Comparison of ENCODE assay signal across 23 mouse cellular contexts in the genomic region with DNA sequence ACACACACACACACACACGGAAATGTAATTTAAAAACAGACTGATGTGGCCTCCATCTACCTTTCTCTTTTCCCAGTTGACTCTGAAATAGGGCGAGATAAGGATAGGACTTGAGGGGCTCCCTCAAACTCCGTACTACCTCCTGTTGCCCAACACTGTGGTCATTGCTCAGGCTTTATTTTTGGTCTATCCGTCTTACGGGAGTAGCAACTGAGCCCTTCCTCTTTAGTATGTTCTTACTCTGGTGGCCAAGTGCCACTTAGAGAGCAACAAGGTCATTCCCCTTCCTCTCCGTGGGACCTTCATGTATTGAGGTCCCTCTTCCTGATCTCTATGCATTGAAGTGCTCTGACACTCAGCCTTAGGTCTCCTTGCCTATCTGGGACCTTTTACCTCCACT. TPM values are rescaled to one million over a fixed set of nuclear protein-coding genes. Genes with fewer than 3 reads are reported as not detected.
DNase-seq lines count a peak whose midpoint lies in the region; ATAC-seq and TF ChIP-seq lines count a peak whose summit lies in the region.
"Had no signal": no experiment of that assay in that cellular context is flagged by ENCODE, and none has a peak within 500 bp of the region (broad histone marks: within the 10 kb centered on the region; RNA-seq: fewer than 3 reads in every experiment).

No protein-coding gene starts in this region.

- no peak overlapping the region for H3K4me2 ChIP-seq in hindbrain, embryonic 12.5 days (replicated peaks)
- H3K4me2 ChIP-seq in hindbrain, embryonic 13.5 days, result no peak overlapping the region
- 0 out of 2 replicates have a peak overlapping the region, but pooled peaks have one; percentile 26 for H3K4me2 ChIP-seq in liver, postnatal 0 days (ENCODE audit: low read depth, low read length)
- H3K4me2 ChIP-seq in liver, embryonic 11.5 days, result no peak overlapping the region
- H3K4me2 ChIP-seq: heart, embryonic 13.5 days; limb, embryonic 12.5 days; lung, embryonic 15.5 days; midbrain, embryonic 15.5 days had no signal

- TF ChIP-seq EP300 in liver, postnatal 0 days (IDR thresholded peaks at IDR 0.05; ENCODE audit: low read depth), result no peak

- no peak for TF ChIP-seq CTCF in liver, postnatal 0 days (IDR thresholded peaks at IDR 0.05; ENCODE audit: low read depth)

- 88% methylated on average over 6 of the region's 6 CpGs for WGBS in hindbrain, embryonic 12.5 days
- WGBS in hindbrain, embryonic 13.5 days, result 88% methylated on average over 6 of the region's 6 CpGs
- 51% methylated on average over 6 of the region's 6 CpGs for WGBS in liver, postnatal 0 days (ENCODE audit: insufficient replicate concordance)
- WGBS in liver, embryonic 11.5 days, result 66% methylated on average over 6 of the region's 6 CpGs

- H3K27ac ChIP-seq in hindbrain, embryonic 12.5 days, result 0 out of 2 replicates have a peak overlapping the region, but pooled peaks have one; percentile 17
- no peak overlapping the region for H3K27ac ChIP-seq in hindbrain, embryonic 13.5 days
- H3K27ac ChIP-seq in liver, postnatal 0 days (ENCODE audit: low read depth), result peak overlapping the region; percentile 66
- H3K27ac ChIP-seq in liver, embryonic 11.5 days (ENCODE audit: low read depth, low read length), result no peak overlapping the region
- H3K27ac ChIP-seq: heart, embryonic 13.5 days; left cerebral cortex, adult 2 months; limb, embryonic 12.5 days; midbrain, embryonic 15.5 days had no signal

- H3K27me3 ChIP-seq in hindbrain, embryonic 12.5 days, result no peaks in the 10 kb centered on the region
- no peaks in the 10 kb centered on the region for H3K27me3 ChIP-seq in hindbrain, embryonic 13.5 days
- H3K27me3 ChIP-seq in liver, postnatal 0 days (ENCODE audit: insufficient read depth, low read length), result no peaks in the 10 kb centered on the region
- no peaks in the 10 kb centered on the region for H3K27me3 ChIP-seq in liver, embryonic 11.5 days (replicated peaks; ENCODE audit: control insufficient read depth, insufficient read depth, low read length)
- H3K27me3 ChIP-seq: heart, embryonic 13.5 days; limb, embryonic 12.5 days; lung, embryonic 15.5 days; midbrain, embryonic 15.5 days had no signal

- intact Hi-C loops in gastrocnemius, postnatal 36 days (cut with DNase I), result no loop called here

- H3K4me3 ChIP-seq in hindbrain, embryonic 12.5 days, result no peak overlapping the region
- no peak overlapping the region for H3K4me3 ChIP-seq in hindbrain, embryonic 13.5 days
- no peak overlapping the region for H3K4me3 ChIP-seq in liver, postnatal 0 days (ENCODE audit: low read depth, low read length)
- no peak overlapping the region for H3K4me3 ChIP-seq in liver, embryonic 11.5 days (ENCODE audit: low read depth, low read length)
- H3K4me3 ChIP-seq: heart, embryonic 13.5 days; left cerebral cortex, adult 2 months; limb, embryonic 12.5 days; lung, embryonic 15.5 days; midbrain, embryonic 15.5 days had no signal

- ATAC-seq in hindbrain, embryonic 12.5 days (ENCODE audit: low FRiP score), result no peak
- ATAC-seq in hindbrain, embryonic 13.5 days (ENCODE audit: low FRiP score), result no peak
- ATAC-seq in liver, postnatal 0 days, result no peak
- no peak for ATAC-seq in liver, embryonic 11.5 days (replicated peaks; ENCODE audit: low FRiP score)
- peak; percentile 81 for ATAC-seq in granulocyte monocyte progenitor cell, adult 5-6 weeks (replicated peaks; ENCODE audit: poor library complexity, severe bottlenecking)
- ATAC-seq: midbrain, embryonic 15.5 days had no signal

- DNase-seq in liver, postnatal 0 days, result no peak
- DNase-seq in liver, embryonic 11.5 days (ENCODE audit: low spot score), result no peak
- peak; percentile 22 for DNase-seq in adipocyte (ENCODE audit: low spot score)
- no peak for DNase-seq in gastrocnemius, postnatal 36 days
- DNase-seq: adrenal gland, postnatal 25 days; cerebellum, adult 9-11 months; gastrocnemius, postnatal 25 days; kidney, adult 9 months; kidney, postnatal 4 days; spleen, adult 18-20 months; thymus, adult 2 months had no signal

- H3K9me3 ChIP-seq in hindbrain, embryonic 12.5 days (replicated peaks), result no peaks in the 10 kb centered on the region
- no peaks in the 10 kb centered on the region for H3K9me3 ChIP-seq in hindbrain, embryonic 13.5 days
- no peaks in the 10 kb centered on the region for H3K9me3 ChIP-seq in liver, postnatal 0 days (ENCODE audit: low read length)
- no peaks in the 10 kb centered on the region for H3K9me3 ChIP-seq in liver, embryonic 11.5 days (ENCODE audit: control insufficient read depth, low read length)
- H3K9me3 ChIP-seq: heart, embryonic 13.5 days; limb, embryonic 12.5 days; lung, embryonic 15.5 days; midbrain, embryonic 15.5 days had no signal

- 0 out of 2 replicates have a peak, but pooled peaks cover 4% of the 10 kb centered on the region for H3K4me1 ChIP-seq in hindbrain, embryonic 12.5 days
- H3K4me1 ChIP-seq in hindbrain, embryonic 13.5 days (replicated peaks), result 0 out of 2 replicates have a peak, but pooled peaks cover 14% of the 10 kb centered on the region
- peaks cover 22% of the 10 kb centered on the region for H3K4me1 ChIP-seq in liver, postnatal 0 days (ENCODE audit: insufficient read depth)
- peaks cover 5% of the 10 kb centered on the region for H3K4me1 ChIP-seq in liver, embryonic 11.5 days (replicated peaks; ENCODE audit: control insufficient read depth, insufficient read depth, low read length)
- H3K4me1 ChIP-seq: limb, embryonic 12.5 days; midbrain, embryonic 15.5 days had no signal

- H3K9ac ChIP-seq in hindbrain, embryonic 12.5 days, result no peak overlapping the region
- no peak overlapping the region for H3K9ac ChIP-seq in hindbrain, embryonic 13.5 days
- H3K9ac ChIP-seq in liver, postnatal 0 days (replicated peaks), result no peak overlapping the region
- no peak overlapping the region for H3K9ac ChIP-seq in liver, embryonic 11.5 days (ENCODE audit: low read depth, low read length)
- H3K9ac ChIP-seq: heart, embryonic 13.5 days; limb, embryonic 12.5 days; lung, embryonic 15.5 days; midbrain, embryonic 15.5 days had no signal

- H3K36me3 ChIP-seq in hindbrain, embryonic 12.5 days, result peaks cover 24% of the 10 kb centered on the region
- H3K36me3 ChIP-seq in hindbrain, embryonic 13.5 days, result peaks cover 26% of the 10 kb centered on the region
- H3K36me3 ChIP-seq in liver, postnatal 0 days (replicated peaks; ENCODE audit: insufficient read depth, low read length), result no peaks in the 10 kb centered on the region
- H3K36me3 ChIP-seq in liver, embryonic 11.5 days (ENCODE audit: control insufficient read depth, insufficient read depth, low read length), result no peaks in the 10 kb centered on the region
- H3K36me3 ChIP-seq: lung, embryonic 15.5 days had no signal

RNA-seq across cellular contexts. Expression of gene Pgd, which starts 7.1 kb away (rescaled TPM):
- polyA plus RNA-seq in hindbrain, embryonic 12.5 days (2016; fragmentation: Nextera tagmentation; extraction: Ambion mirVana), result 116 and 123 TPM in 2 replicates
- 111 and 114 TPM in 2 replicates for polyA plus RNA-seq in hindbrain, embryonic 13.5 days (2015; fragmentation: Nextera tagmentation; extraction: Ambion mirVana)
- 43.4 and 49.9 TPM in 2 replicates for polyA plus RNA-seq in liver, postnatal 0 days (2015; fragmentation: Nextera tagmentation; extraction: Ambion mirVana)
- 49.9 and 57.3 TPM in 2 replicates for polyA plus RNA-seq in liver, embryonic 11.5 days (2014; fragmentation: Nextera tagmentation; extraction: Ambion mirVana)
- 220 and 237 TPM in 2 replicates for total RNA-seq in granulocyte monocyte progenitor cell, adult 5-6 weeks (2014; fragmentation: Nextera tagmentation)
- 140 and 162 TPM in 2 replicates for total RNA-seq in granulocyte monocyte progenitor cell, adult 5-6 weeks (2017)
- total RNA-seq in gastrocnemius, postnatal 36 days (2021), result 10 to 100 TPM; 14.6 to 14.8 TPM

RNA-seq across cellular contexts. Expression of gene Cenps, which starts 36.2 kb away (rescaled TPM):
- polyA plus RNA-seq in hindbrain, embryonic 12.5 days (2016; fragmentation: Nextera tagmentation; extraction: Ambion mirVana), result 32.4 and 32.9 TPM in 2 replicates
- 22.1 and 24.3 TPM in 2 replicates for polyA plus RNA-seq in hindbrain, embryonic 13.5 days (2015; fragmentation: Nextera tagmentation; extraction: Ambion mirVana)
- 8.4 and 8.7 TPM in 2 replicates for polyA plus RNA-seq in liver, postnatal 0 days (2015; fragmentation: Nextera tagmentation; extraction: Ambion mirVana)
- 37.0 and 37.1 TPM in 2 replicates for polyA plus RNA-seq in liver, embryonic 11.5 days (2014; fragmentation: Nextera tagmentation; extraction: Ambion mirVana)
- 29.2 and 36.6 TPM in 2 replicates for total RNA-seq in granulocyte monocyte progenitor cell, adult 5-6 weeks (2014; fragmentation: Nextera tagmentation)
- total RNA-seq in granulocyte monocyte progenitor cell, adult 5-6 weeks (2017), result 19.4 and 25.6 TPM in 2 replicates
- total RNA-seq in gastrocnemius, postnatal 36 days (2021), result 1 to 10 TPM; 5.0 to 6.1 TPM

RNA-seq across cellular contexts. Expression of gene Cort, which starts 47.1 kb away (rescaled TPM):
- polyA plus RNA-seq in hindbrain, embryonic 12.5 days (2016; fragmentation: Nextera tagmentation; extraction: Ambion mirVana), result 0.34 and 0.36 TPM in 2 replicates
- polyA plus RNA-seq in hindbrain, embryonic 13.5 days (2015; fragmentation: Nextera tagmentation; extraction: Ambion mirVana), result 0.35 and 0.41 TPM in 2 replicates
- polyA plus RNA-seq in liver, postnatal 0 days (2015; fragmentation: Nextera tagmentation; extraction: Ambion mirVana), result not detected in 2 replicates
- 0.26 and 0.38 TPM in 2 replicates for polyA plus RNA-seq in liver, embryonic 11.5 days (2014; fragmentation: Nextera tagmentation; extraction: Ambion mirVana)
- 0.92 TPM in 1 of 2 replicates, not detected in the other for total RNA-seq in granulocyte monocyte progenitor cell, adult 5-6 weeks (2014; fragmentation: Nextera tagmentation)
- not detected in 2 replicates for total RNA-seq in granulocyte monocyte progenitor cell, adult 5-6 weeks (2017)
- total RNA-seq in gastrocnemius, postnatal 36 days (2021), result not detected
- total RNA-seq: hematopoietic stem cell, adult 5-6 weeks had no signal
- polyA plus RNA-seq: heart, embryonic 13.5 days; intestine, embryonic 14.5 days; neural tube, embryonic 11.5 days; urinary bladder, adult 2 months had no signal

Comparison
In these comparisons a context has a peak if more than half of its experiments do, and no peak if none do; other contexts are left out.
1. H3K27ac ChIP-seq: peak in hindbrain, embryonic 12.5 days (single experiment) and liver, postnatal 0 days (single experiment); none in hindbrain, embryonic 13.5 days (single experiment) and liver, embryonic 11.5 days (single experiment).